Mouse (Mus musculus) MEL (cell line): ENCODE data around the gene Aoah.

Source experiments
- CHD1 ChIP-seq: IDR thresholded peaks from 2 replicates; pipeline ENCODE4 v1.6.1; 2012; ENCODE audit warnings: low read depth, mild to moderate bottlenecking, inconsistent platforms, low read length, improper control_type of control experiment
- CHD2 ChIP-seq: IDR thresholded peaks from 2 replicates; pipeline ENCODE4 v1.6.1; 2011; ENCODE audit warnings: low read length, improper control_type of control experiment
- CTCF ChIP-seq, 3 experiments: IDR thresholded peaks in 2 of 3; conservative IDR thresholded peaks in 1 of 3; 2 replicates each; pipeline ENCODE4 v1.5.1; 2011 to 2012; ENCODE audit warnings: low read length in 3 of 3, low read depth in 2 of 3, mild to moderate bottlenecking in 2 of 3, improper control_type of control experiment in 1 of 3, inconsistent platforms in 1 of 3, mixed read lengths in 1 of 3, moderate library complexity in 1 of 3; ENCODE audit not compliant: control insufficient read depth in 1 of 3, insufficient read depth in 1 of 3, poor library complexity in 1 of 3, severe bottlenecking in 1 of 3
- EP300 ChIP-seq, 2 experiments: IDR thresholded peaks; 2 replicates each; pipeline ENCODE4 v1.6.1; 2011; ENCODE audit warnings: improper control_type of control experiment in 2 of 2, low read length in 2 of 2, low read depth in 1 of 2, mild to moderate bottlenecking in 1 of 2
- GATA1 ChIP-seq: IDR thresholded peaks from 2 replicates; pipeline ENCODE4 v1.6.1; 2011; ENCODE audit warnings: low read depth, low read length, improper control_type of control experiment
- HCFC1 ChIP-seq: IDR thresholded peaks from 2 replicates; pipeline ENCODE4 v1.6.1; 2012; ENCODE audit warnings: low read depth, mild to moderate bottlenecking, inconsistent platforms, low read length, improper control_type of control experiment, moderate library complexity
- MAFK ChIP-seq: IDR thresholded peaks from 2 replicates; pipeline ENCODE4 v1.6.1; 2011; ENCODE audit warnings: low read depth, mild to moderate bottlenecking, low read length, improper control_type of control experiment, borderline replicate concordance
- MAZ ChIP-seq: IDR thresholded peaks from 2 replicates; pipeline ENCODE4 v1.6.1; 2012; ENCODE audit warnings: low read depth, mild to moderate bottlenecking, inconsistent platforms, low read length, improper control_type of control experiment
- NELFE ChIP-seq: IDR thresholded peaks from 2 replicates; pipeline ENCODE4 v1.6.1; 2011; ENCODE audit warnings: low read depth, low read length, improper control_type of control experiment
- POLR2A ChIP-seq, 2 experiments: IDR thresholded peaks; 2 replicates each; pipeline ENCODE4 v1.6.1; 2011 to 2012; ENCODE audit warnings: low read length in 2 of 2, mild to moderate bottlenecking in 2 of 2, control low read depth in 1 of 2, improper control_type of control experiment in 1 of 2, low read depth in 1 of 2, moderate library complexity in 1 of 2; ENCODE audit not compliant: control insufficient read depth in 1 of 2, insufficient read depth in 1 of 2, poor library complexity in 1 of 2
- SIN3A ChIP-seq: IDR thresholded peaks from 2 replicates; pipeline ENCODE4 v1.6.1; 2012; ENCODE audit warnings: low read length, improper control_type of control experiment, inconsistent platforms
- TCF12 ChIP-seq: IDR thresholded peaks from 2 replicates; pipeline ENCODE4 v1.6.1; 2014; ENCODE audit warnings: low read depth, mild to moderate bottlenecking, inconsistent platforms, low read length, improper control_type of control experiment, moderate library complexity
- USF1 ChIP-seq: IDR thresholded peaks from 2 replicates; pipeline ENCODE4 v1.6.1; 2014; ENCODE audit warnings: low read depth, mild to moderate bottlenecking, inconsistent platforms, low read length, improper control_type of control experiment, moderate library complexity
- ZKSCAN1 ChIP-seq: IDR thresholded peaks from 2 replicates; pipeline ENCODE4 v1.6.1; 2012; ENCODE audit warnings: low read depth, mild to moderate bottlenecking, inconsistent platforms, low read length, improper control_type of control experiment, moderate library complexity

- TF ChIP-seq CTCF (IDR thresholded peaks at IDR 0.05 in 2 of 3, conservative IDR thresholded peaks at IDR 0.05 in 1 of 3; ENCODE audit: control insufficient read depth in 1 of 3, insufficient read depth in 1 of 3, low read depth in 2 of 3, low read length in 3 of 3, poor library complexity in 1 of 3, severe bottlenecking in 1 of 3) (no peak), MAZ (no peak), NELFE (no peak), POLR2A (IDR thresholded peaks at IDR 0.05; ENCODE audit: control insufficient read depth in 1 of 2, insufficient read depth in 1 of 2, low read depth in 1 of 2, low read length in 2 of 2, poor library complexity in 1 of 2) (no peak), CHD2 (no peak), GATA1 (no peak), EP300 (IDR thresholded peaks at IDR 0.05; ENCODE audit: low read depth in 1 of 2, low read length in 2 of 2) (no peak), CHD1 (no peak), TCF12 (no peak), USF1 (no peak), ZKSCAN1 (no peak), SIN3A (no peak), HCFC1 (no peak), MAFK (no peak)
Measured at GRCm38 (mm10) chr13:21035981-21036380, 242.1 kb downstream of the Aoah start.
